Mouse (Mus musculus) lung, adult 18-20 months (tissue): Measurements from ENCODE around the gene Bckdha.
A peak's percentile ranks its signal among the peaks of the same experiment; 100 is the strongest.

Experiments used
- DNase-seq, 2 experiments: peaks; one replicate each; pipeline ENCODE4 v3.0.0; 2022; ENCODE audit warnings: mixed read lengths in 2 of 2

Bckdha gene

DNA sequence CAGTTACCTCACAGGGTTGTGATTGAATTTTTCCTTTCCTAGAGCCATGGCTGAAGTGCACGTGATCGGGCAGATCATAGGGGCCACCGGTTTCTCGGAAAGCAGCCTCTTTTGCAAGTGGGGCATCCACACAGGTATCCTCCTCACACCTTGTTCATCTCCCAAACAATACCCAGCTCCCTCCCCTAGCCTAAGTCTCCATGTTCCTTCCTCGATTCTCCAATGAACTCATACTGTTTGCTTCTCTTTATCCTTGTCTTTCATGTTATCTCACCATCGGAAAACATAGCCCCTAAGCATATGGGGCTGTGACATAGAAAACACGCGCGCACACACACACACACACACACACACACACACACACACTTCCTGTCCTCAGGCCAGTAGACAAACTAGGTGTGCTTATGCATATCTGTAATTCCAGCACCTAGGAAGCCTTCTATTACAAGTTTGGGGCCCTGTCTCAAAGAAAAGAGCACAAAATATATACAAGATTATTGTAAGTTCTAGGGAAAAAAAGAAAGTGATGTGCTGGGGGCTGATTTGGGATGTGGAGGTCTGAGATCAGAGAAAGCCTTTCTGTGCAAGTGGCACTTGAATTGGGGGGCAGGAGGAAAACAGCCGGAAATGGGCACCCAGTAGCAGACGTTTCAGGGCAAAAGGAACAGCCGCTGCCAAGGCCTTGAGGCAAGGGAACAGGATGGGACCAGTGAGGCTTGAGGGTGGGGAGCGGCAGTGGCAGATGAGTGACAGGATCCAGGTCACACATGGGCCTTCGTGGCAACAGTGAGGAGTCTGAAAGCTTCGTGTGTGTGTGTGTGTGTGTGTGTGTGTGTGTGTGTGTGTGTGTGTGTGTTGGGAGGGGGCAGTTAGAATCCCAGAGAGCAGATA is 22.8 kb upstream of the Bckdha start:
- DNase-seq, result no peak

DNA sequence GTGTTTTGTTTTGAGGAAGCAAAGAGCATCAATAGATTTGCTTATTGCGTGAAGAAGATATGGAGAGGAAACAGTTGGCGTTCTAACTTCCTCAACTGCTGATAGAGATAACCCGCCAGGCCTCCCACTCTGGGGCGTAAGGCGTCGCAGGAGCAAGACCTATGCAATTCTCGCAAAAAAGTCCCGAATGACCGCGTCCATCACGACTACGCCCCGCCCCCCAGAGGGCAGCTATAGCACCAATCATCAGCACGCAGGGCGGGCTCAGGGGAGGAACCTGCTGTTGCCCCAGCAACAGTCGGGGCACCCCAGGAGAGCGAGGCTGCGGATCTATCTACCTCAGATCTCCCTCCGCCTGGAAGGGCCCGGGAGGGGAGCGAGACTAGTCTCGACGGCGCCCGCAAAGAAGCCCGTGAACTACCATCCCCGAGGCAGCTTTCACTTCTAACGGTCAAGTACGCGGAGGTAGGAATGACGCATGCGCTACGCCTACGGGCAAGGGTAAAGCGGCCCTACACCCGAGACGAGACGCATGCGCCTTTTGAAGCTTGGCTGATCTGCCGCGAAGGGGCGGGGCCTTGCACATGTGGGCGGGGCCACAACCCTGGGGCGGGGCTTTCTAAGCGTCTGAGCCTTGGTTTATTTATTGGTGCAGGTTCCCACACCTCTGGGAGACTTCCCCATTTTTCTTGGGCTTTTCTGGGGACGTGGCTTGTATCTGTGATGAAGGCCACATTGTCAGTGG is 21.9 kb upstream of the Bckdha start, which contains the start of gene B9d2:
TSS of gene B9d2 (plus strand) at position 267 of the 745 bp plus-strand sequence.
- DNase-seq, result peak; percentile 95 to 96

DNA sequence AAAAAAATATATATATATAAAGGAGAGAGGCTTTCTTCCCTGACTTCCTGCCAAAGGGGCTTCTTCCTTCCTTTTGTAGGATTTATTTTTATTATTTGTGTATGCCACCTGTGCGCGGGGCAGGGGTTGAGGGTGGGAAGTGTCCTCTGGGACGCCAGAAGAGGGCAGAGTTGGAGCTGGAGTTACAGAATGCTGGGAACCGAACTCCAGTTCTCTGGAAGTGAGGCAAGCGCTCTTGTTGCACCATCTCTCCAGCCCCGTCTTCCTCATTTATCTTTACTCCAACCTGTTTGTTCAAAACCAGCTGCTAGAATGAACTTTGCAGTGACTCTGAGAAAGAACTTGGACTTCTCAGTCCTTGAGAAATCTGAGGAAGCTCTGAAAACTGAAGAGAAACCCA is 21.2 kb upstream of the Bckdha start:
- DNase-seq, result peak in 1 of 2 experiments; percentile 45

DNA sequence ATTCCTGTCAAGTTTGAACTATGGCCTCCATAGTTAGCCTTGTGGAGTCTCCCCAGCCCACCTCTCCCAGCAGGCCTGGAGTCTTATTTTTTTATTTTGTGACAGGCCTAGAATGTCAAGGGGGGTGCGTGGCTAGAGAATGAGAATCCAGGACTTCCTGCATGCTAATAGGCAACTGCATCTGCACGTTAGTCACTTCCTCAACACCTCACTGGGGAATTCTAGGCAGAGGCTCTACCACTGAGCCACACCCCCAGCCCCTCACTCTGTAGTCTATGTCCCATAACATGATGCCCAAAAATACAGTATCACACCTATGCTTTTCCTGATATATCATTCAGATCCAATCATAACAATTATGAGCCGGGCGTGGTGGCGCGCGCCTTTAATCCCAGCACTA is 18.2 kb upstream of the Bckdha start:
- DNase-seq, result no peak

DNA sequence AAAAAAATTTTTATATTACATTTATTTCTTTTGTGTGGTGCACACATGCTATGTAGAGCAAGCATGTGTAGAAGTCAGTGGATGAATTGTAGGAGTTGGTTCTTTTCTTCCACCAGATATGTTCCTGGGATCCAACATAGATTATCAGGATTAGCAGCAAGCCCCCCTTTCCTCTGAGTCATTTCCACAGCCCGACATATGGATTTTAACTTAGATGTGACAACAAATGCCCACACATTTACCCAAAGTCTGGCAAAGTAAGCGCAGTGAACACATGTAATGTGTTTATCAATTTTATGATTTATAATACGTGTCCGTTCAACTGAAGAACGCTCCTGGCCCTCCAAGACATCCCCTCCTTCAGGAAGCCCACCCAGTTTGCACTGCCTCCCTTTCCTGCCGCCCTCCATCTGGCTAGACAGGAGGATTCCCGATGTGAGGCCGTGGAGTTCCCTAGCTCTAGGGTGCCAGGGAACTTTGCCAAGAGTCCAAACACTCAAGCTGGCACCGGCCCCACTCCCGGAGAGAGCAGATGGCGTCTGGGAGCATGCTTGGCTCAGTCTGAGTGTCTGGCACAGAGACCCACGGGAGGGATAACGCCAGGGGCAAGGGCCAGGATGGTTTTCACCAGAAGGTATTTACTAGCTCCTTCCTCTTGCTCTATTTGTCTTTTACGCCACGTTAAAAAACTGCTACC is 17.5 kb upstream of the Bckdha start:
- DNase-seq, result peak; percentile 89 to 92

DNA sequence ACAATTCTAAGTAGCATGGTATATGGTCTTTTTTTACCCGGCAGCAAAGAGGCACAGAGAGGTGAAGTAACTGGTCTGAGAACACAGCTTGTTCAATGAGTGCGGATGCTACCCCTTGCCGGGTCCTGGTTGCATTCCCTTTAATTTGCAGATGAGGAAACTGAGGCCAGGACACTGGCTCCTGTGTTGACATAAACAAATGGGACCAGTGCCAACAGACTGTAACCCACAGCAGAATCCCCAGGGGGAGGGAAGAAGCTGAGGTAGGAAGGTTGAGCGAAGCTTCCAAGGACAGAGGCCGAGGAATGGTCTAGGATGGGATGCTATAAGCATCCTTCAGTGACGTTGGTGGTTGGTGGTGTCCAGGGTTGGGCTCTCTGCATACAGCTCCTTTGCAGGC is 16.6 kb upstream of the Bckdha start:
- no peak for DNase-seq

DNA sequence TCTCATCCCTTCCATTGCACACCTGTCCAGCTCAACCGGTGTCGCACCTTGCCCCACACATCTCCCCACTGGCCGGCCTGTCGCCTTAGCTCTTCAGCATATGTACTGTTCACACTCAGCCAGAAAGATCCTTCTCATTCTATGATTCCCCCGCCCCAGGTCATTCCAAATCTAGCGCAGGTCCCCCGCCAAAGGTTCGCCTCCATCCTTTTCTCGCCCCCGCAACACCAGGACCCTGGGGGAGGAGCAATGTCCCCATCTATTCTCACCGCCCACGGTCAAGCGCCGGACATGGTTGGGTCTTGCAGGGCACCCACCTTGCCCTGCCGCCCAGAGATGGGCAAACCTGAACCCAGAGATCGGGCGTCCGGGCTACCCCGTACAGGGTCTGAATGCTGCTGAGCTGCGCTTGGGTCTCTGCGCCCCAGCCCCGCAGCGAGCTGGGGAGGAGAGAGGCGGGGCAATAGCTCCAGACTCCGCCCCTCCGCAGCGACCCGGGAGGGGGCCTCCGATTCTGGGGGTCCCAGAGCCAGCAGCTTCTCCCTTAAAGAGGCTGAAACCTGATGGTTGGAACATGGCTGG is 16.0 kb upstream of the Bckdha start, which contains the start of gene Tmem91:
TSS of gene Tmem91 (minus strand) at position 448 of the 582 bp plus-strand sequence.
- DNase-seq, result no peak

DNA sequence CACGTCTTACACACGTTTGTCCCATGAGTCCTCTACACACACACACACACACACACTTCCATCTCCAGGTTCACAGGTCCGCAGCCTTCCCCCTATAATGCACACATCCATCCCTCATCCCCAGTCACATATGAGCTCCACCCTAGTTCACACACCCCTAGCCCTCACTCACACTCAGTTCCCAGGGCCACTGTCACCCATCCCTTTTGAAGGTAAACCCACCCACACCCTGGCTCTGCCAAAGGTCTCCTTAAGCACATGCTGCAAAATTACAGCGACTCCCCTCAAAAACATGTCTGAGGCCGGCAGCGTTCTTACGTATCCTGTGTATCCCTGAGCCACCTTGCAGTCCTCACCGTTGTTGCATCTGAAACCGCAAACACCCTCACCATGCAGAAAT is 15.5 kb upstream of the Bckdha start:
- no peak for DNase-seq

DNA sequence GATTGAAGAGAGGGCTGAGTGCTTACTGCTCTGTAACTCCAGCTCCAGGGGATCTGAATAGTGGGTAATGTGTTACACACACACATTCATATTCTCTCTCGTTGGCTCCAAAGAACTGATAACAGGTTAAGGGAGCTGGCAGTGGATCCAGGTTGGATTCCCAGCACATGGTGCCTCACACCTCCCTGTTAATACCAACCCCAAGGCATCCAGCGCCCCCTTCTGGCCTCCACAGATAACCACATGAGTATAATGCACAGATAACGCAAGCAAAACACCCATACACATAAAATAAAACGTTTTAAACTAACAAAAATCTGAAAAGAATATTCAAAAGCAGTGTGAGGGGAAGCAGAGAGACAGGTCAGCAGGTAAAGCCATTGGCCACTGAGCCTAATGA is 13.7 kb upstream of the Bckdha start:
- DNase-seq, result no peak

DNA sequence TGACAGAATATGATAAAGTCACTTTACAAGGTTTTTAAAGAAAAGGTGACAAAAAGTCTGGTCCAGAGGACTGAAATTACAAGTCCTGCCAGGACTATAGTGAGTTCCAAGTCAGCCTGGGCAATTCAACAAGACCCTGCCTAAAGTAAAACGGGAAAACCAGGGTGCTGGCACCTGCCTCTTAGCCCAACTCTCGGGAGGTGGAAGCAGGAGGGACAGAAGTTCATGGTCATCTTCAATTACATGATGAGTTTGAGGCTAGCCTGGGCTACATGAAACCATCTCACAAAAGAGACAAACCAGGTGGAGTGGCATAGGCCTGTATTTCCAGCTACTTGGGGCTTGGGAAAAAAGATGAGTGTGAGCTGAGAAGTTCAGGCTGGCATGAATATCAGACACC is 12.9 kb upstream of the Bckdha start:
- DNase-seq, result no peak

DNA sequence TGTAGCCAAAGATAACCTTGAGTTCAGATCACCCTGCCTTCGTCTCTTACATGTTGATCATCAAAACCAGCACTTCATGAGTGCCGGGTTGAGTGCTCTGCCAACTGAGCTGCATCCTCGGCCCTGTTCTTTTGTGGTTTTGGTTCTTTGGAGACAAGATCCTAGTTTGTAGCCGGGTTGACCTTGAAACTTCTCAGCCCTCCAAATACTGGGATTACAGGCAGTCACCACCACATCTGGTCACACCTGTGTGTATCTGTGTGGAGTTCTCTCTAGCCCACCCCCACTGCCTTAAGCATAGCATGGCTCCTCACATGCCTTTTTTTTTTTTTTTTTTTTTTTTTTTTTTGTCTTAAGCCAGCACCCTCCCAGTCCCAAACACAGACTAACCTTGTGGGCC is 11.3 kb upstream of the Bckdha start:
- DNase-seq, result no peak

DNA sequence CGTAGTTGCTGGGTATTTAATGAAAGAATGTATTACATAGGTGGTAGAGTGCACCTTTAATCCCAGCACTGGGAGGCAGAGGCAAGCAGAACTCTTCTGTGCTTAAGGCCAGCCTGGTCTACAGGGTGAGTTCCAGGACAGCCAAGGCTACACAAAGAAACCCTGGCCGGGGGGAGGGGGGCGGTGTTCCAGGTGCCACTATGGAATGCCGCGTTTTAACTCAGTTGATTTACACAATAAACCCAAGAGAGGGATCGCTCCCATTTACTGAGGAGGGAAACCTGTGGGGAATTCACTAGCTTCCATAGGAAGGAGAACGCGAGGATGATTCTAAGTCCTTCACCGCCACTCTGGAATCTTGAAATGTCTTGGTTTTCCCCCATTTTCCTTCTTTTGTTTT is 10.8 kb upstream of the Bckdha start:
- DNase-seq, result no peak

DNA sequence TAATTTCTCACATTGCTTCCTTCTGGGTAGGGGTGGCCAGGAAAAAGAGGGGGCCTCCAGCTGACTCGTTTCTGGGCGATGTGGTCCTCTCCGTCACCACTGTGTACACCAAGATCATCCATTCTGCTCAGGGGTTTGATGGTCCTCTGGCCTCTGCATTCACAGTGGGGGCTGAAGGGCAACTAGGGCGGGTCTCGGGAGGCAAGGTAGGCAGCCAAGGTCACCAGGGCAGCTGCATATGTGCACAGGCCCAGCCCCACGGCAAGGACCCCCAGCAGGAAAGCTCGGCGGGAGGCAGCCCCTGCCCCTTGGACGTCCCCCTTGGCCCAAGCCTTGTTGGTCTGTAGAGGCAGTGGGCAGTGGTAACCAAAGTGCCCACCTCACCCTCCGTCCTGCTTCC is 10.4 kb upstream of the Bckdha start:
- no peak for DNase-seq

DNA sequence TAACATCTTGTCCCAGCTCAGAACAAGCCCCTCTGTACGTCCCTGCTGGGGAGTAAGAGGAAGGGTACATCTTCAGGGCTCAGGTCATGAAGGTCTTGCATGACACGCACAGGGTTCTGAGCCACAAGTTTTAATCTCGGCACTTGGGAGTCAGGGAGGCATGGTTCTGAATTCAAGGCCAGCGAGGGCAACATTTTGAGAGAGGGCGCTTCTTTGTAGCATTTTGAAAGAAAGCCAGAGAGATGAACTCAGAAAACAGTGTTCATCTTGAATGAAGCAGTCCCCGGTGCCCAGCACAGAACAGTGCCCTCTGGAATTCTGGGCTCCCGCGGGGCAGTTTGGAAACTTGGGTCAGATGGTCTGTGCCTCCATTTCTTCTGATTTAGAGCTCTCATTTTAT is 7.6 kb upstream of the Bckdha start:
- no peak for DNase-seq

DNA sequence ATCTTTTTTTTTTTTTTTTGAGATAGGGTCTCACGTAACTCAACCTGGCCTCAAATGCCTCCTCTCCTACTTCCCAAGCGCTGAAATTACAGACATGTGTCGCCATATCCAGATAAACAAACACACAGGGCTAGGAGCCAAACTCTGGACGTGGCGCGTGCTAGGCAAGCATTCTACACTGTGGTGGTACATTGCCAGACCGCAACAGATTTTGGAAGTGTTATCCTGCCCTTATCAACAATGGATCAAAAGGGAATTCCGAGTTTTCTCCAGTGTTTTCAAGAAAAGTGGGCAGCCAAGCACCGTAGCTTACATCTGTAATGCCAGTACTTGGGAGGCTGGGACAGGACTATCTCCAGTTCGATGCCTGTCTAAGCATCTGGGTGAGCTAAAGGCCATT is 996 bp downstream of the Bckdha start:
- DNase-seq, result no peak

DNA sequence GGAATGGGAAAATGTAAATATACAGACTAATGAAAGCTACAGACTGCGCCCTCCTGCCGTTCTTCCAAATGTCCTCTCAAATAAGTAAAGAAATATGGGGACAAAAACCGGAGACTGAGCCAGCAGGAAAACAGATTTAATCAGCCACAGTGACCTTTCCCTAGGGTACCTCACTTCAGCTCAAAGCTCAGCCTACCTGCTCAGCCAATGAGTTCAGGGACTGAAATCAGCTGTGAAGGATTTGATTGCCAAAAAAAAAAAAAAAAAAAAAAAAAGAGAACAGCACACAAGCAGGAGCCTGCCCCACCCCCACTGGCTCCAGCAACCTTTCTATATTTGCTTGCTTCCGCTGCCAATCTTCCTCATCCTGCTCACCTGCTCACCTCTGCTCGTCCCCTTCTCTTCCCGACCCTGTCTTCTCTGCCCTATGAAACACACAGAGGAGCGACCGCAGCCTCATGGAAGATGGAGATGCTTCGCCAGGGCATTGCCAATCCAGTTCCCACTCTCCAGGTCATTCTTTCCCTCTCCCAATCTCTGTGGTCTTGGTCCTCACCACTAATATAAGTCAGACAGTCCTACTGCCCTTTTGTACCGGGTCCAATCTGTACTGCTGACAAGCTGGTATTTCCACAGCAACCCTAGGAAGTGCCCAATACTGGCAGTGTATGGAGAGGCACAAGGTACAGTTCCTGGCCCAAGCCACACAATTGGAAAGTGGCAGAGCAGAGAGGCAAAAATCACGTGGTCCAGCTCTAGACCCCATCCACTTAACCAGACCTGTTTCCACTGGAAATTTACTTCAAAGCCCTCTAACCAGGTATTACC is 3.0 kb downstream of the Bckdha start:
- DNase-seq, result no peak

DNA sequence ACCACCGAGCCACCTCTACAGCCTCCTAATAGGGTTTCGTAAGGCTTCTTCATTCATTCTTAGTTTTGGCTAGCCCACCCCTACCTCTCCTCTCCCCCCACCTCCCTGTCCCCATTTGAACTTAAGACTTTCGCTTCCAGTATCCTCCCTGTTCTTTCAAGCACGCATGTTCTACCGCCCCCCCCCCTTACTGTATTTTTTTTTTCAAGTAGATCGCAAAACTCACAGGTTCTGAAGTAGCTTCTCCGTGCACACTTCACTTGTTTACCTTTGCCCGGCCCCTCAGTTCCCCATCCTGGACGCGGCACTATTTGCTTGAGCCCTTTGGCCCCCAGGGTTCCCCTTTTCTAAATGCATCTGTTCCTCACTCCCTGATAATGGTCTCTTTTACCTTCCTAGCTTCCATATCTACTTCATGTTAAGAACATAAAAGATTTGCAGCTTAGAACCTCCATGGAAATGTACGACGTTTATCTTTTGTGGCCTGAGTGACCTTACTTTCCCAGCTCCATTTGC is 6.5 kb downstream of the Bckdha start:
- no peak for DNase-seq

DNA sequence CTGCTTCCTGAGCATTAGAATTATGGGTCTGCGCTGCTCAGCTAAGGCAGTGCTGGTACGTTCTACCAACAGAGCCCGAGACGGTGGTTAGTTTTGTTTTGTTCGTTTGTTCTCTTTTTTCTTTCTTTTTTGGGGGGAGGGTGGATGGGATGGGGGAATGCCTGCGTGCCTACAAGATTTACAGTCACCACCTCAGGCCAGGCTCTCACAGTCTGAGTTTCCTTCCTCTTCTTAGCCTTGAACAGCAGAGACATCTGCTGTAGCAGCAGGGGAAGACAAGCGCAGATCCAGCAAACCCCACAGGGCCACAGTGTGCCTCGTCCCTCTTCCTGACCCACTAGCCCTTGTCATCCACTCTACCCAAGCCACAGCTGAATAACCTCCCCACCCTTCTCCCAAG is 7.5 kb downstream of the Bckdha start:
- DNase-seq, result peak in 1 of 2 experiments; percentile 20

DNA sequence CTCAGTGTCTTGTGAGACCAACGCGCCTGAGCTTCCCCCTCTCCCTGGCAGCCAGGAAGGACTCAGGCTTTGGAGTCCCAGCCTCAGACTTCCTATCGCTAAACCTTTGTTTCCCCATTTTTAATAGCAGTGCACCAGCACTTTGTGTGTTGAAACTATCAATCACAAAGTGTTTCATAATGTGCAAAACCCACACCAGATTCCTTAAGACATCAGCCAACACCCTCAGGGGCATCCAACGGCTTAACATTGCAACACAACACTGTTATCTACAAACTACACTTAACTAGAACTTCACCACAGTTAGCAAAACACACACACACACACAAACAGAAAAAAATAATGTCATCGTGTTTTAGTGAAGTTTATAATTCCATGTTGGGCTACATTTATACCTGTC is 8.9 kb downstream of the Bckdha start:
- DNase-seq, result peak in 1 of 2 experiments; percentile 18

DNA sequence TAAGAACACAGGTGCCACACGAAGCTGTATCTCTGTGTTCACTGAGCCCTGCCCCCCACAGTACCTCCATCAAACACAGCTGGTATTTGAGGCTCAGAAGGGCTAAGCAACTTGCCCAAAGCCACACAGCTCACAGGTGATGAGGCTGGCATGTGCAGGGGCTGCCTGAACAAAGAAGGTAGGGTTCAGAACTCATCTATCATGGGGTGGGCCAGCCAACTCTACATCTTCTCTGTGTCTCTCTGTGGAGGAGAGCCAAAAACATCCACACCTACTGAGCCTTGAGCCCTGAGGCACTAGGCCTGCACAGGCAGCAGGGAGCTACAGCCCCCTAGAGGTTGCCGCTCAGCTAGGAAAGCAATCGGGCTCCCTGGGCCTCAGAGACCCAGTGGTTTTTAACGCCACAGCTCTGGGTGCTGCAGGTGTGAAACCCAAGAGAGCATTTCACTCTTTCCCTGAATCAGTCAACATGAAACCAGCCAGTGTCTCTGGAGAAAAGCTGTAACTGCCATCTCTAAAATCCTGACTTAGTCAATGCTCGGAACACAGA is 11.1 kb downstream of the Bckdha start:
- peak in 1 of 2 experiments; percentile 18 for DNase-seq

DNA sequence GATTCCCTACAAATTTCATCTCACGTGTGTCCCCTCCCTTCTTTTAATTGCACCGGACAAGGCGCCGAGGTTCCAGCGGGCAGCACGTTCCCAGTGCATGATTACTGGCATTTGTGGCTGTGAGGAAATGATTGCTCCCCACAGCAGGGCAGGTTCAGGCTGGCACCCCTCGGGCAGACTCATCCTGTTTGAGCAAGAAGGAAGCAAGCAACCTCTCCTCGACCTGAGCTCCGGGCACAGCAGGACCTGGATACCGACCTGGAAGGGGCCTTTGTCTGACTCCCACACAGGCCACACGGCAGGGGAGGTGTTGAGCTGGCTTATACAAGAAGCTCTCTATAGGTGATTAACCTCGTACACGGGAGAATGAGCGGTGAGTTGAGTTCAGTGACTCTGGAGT is 13.7 kb downstream of the Bckdha start:
- DNase-seq, result no peak
